Mouse (Mus musculus) small intestine, adult 2 months (tissue): ENCODE measurements around the gene Dnajc5. TPM values are rescaled to one million over a fixed set of nuclear protein-coding genes. Genes with fewer than 3 reads are reported as not detected.
A peak's percentile ranks its signal among the peaks of the same experiment; 100 is the strongest.

Experiments used
- H3K27ac ChIP-seq: fragments of 200-500 bp; 2 replicates; pipeline ENCODE4 v1.5.1; 2012; ENCODE audit warnings: low read depth, low read length, control low read depth, inconsistent platforms; ENCODE audit not compliant: insufficient read depth
- H3K27me3 ChIP-seq: fragments of 200-500 bp; 2 replicates; pipeline ENCODE4 v1.6.1; 2012; ENCODE audit warnings: mild to moderate bottlenecking, moderate library complexity, low read length, inconsistent platforms; ENCODE audit not compliant: control insufficient read depth, insufficient read depth
- H3K36me3 ChIP-seq: fragments of 200-500 bp; 2 replicates; pipeline ENCODE4 v1.6.1; 2012; ENCODE audit warnings: mild to moderate bottlenecking, low read length, control low read depth, inconsistent platforms; ENCODE audit not compliant: control insufficient read depth, insufficient read depth
- H3K4me1 ChIP-seq: fragments of 200-500 bp; 2 replicates; pipeline ENCODE4 v1.6.1; 2012; ENCODE audit warnings: low read length, inconsistent platforms, mixed read lengths; ENCODE audit not compliant: control insufficient read depth, insufficient read depth, insufficient read length
- H3K4me3 ChIP-seq: fragments of 200-500 bp; 2 replicates; pipeline ENCODE4 v1.5.1; 2012; ENCODE audit warnings: low read depth, mild to moderate bottlenecking, control low read depth, inconsistent platforms, low read length, moderate library complexity
- CTCF ChIP-seq: fragments of 200-500 bp; IDR thresholded peaks from 2 replicates; pipeline ENCODE4 v1.5.1; 2012; ENCODE audit warnings: low read depth, mild to moderate bottlenecking, control low read depth, inconsistent platforms, low read length, moderate library complexity, mixed read lengths; ENCODE audit not compliant: insufficient replicate concordance, insufficient read length; ENCODE audit errors: extremely low read depth
- POLR2A ChIP-seq: fragments of 200-500 bp; IDR thresholded peaks from 2 replicates; pipeline ENCODE4 v1.6.1; 2012; ENCODE audit warnings: low read depth, mild to moderate bottlenecking, control low read depth, inconsistent platforms, low read length, moderate library complexity
- WGBS: fragments of 180-500 bp; shearing (Covaris S2); methylation state at CpG from one replicate; pipeline ENCODE4 v1.1.7; 2018; 5-methylcytosine and 5-hydroxymethylcytosine counted together
- polyA plus RNA-seq: library from polyadenylated mRNA; depleted of rRNA; stranded (reverse); fragments of >200 nt; gene quantifications from 2 replicates; pipeline ENCODE4 v1.2.3, GENCODE M21; 2012

Gene Dnajc5
- polyA plus RNA-seq, 1 experiment = 48.2 TPM

- Histone ChIP-seq H3K27ac (no peak overlapping the region), H3K4me3 (no peak overlapping the region), H3K4me1 (no peaks in the 10 kb centered on the region), H3K27me3 (no peaks in the 10 kb centered on the region), H3K36me3 (peaks cover 16% of the 10 kb centered on the region)
- 74% methylated on average over 7 of the region's 7 CpGs for WGBS
- TF ChIP-seq CTCF (peak; percentile 57; the same call in 1 of the 2 replicates), POLR2A (no peak)
Observed at GRCm38 (mm10) chr2:181568272-181569008, 48.2 kb downstream of the Dnajc5 start.

GRCm38 (mm10) chr2:181569856-181570255 is 49.6 kb downstream of the Dnajc5 start:
- Histone ChIP-seq H3K36me3 (peaks cover 29% of the 10 kb centered on the region), H3K4me1 (no peaks in the 10 kb centered on the region), H3K4me3 (no peak overlapping the region), H3K27ac (no peak overlapping the region), H3K27me3 (no peaks in the 10 kb centered on the region)
- TF ChIP-seq CTCF (no peak), POLR2A (no peak)
- WGBS = 94% methylated on average over 10 of the region's 10 CpGs

- H3K36me3 ChIP-seq = peaks cover 29% of the 10 kb centered on the region
- no peak overlapping the region for H3K4me3 ChIP-seq
- no peaks in the 10 kb centered on the region for H3K27me3 ChIP-seq
- no peaks in the 10 kb centered on the region for H3K4me1 ChIP-seq
- no peak overlapping the region for H3K27ac ChIP-seq
- TF ChIP-seq POLR2A = no peak
- no peak for TF ChIP-seq CTCF
- WGBS = 89% methylated on average over 8 of the region's 8 CpGs
Observed at GRCm38 (mm10) chr2:181570375-181570774, 50.1 kb downstream of the Dnajc5 start.

GRCm38 (mm10) chr2:181570921-181571595 is 50.8 kb downstream of the Dnajc5 start:
- no peak for TF ChIP-seq POLR2A
- no peak for TF ChIP-seq CTCF
- WGBS = 65% methylated on average over 6 of the region's 6 CpGs
- Histone ChIP-seq H3K36me3 (peaks cover 29% of the 10 kb centered on the region), H3K27me3 (no peaks in the 10 kb centered on the region), H3K4me3 (no peak overlapping the region), H3K4me1 (no peaks in the 10 kb centered on the region), H3K27ac (no peak overlapping the region)

- 94% methylated on average over 11 of the region's 11 CpGs for WGBS
- no peak for TF ChIP-seq POLR2A
- no peak for TF ChIP-seq CTCF
Observed at GRCm38 (mm10) chr2:181571941-181572670, 51.8 kb downstream of the Dnajc5 start.

GRCm38 (mm10) chr2:181572921-181573920 is 52.9 kb downstream of the Dnajc5 start:
- Histone ChIP-seq H3K36me3 (peaks cover 29% of the 10 kb centered on the region), H3K27ac (no peak overlapping the region), H3K4me3 (no peak overlapping the region), H3K27me3 (no peaks in the 10 kb centered on the region), H3K4me1 (no peaks in the 10 kb centered on the region)
- WGBS = 95% methylated on average over 15 of the region's 15 CpGs
- no peak for TF ChIP-seq CTCF
- TF ChIP-seq POLR2A = no peak

More at GRCm38 (mm10) chr2:181571941-181572670, 51.8 kb downstream of the Dnajc5 start:
- Histone ChIP-seq H3K4me3 (no peak overlapping the region), H3K4me1 (no peaks in the 10 kb centered on the region), H3K27me3 (no peaks in the 10 kb centered on the region), H3K36me3 (peaks cover 29% of the 10 kb centered on the region), H3K27ac (no peak overlapping the region)
